Mouse (Mus musculus) monocyte, adult 2 months (primary cell): ENCODE data around the gene Lyrm7.

Experiments
- DNase-seq, 2 experiments: peaks; one replicate each; pipeline ENCODE4 v3.0.0; 2022; ENCODE audit warnings: low spot score in 2 of 2, low read depth in 1 of 2

Gene Lyrm7

DNA sequence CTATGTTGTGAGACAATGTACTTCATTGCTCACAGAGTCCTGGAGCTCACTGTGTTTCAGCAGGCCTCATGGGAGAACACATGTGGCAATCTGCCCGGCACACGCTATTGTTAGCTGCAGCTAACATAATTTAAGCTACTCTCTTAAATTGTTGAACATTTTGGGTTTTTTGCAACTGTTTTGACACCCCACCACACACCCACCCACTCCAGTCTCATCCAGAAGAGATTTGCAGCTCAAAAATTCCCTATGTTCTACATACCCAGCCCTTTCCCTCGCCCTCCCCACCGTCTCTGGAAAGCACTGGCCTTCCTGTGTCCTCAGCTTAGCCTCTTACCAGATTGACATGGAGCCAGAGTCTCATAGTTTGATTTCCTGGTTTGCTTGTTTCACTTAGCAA, 55.5 kb downstream of the Lyrm7 start:
- no peak for DNase-seq

GRCm38 (mm10) chr11:54802621-54803020, 58.1 kb downstream of the Lyrm7 start:
- no peak for DNase-seq

GRCm38 (mm10) chr11:54801791-54802558, 58.7 kb downstream of the Lyrm7 start:
- peak; percentile 75 for DNase-seq

DNA sequence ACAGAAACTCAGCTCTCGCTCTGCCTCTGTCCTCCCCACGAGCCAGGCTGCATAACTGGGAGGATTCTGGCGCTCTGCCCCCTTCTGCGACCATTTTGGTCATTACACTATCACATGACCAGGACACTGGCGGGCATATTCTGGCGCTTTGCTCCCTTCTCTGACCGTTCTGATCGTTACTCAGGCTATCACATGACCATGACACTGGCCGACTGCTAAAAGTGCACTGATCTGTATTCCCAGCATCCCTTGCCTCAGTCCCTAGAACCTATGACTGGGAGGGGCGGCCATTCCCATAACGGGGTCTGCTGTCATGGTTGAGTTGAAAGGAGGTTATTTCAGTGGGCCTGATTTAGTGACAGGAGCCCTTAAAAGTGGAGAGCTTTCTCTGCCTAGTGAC, 64.2 kb downstream of the Lyrm7 start:
- DNase-seq = no peak

GRCm38 (mm10) chr11:54794678-54795077, 66.0 kb downstream of the Lyrm7 start:
- DNase-seq = no peak

GRCm38 (mm10) chr11:54793173-54793572, 67.5 kb downstream of the Lyrm7 start:
- DNase-seq = no peak

DNA sequence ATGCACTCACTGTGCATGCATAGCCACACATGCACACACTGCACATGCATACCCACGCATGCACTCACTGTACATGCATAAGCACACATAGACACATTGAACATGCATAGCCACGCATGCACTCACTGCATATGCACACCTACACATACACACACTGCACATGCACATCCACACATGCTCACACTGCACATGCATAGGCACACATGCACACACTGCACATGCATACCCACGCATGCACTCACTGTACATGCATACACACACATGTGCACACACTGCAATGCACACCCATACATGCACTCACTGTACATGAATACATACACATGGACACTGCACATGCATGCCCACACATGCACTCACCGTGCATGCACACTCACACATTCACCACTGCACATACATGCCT, 69.3 kb downstream of the Lyrm7 start:
- DNase-seq = no peak

DNA sequence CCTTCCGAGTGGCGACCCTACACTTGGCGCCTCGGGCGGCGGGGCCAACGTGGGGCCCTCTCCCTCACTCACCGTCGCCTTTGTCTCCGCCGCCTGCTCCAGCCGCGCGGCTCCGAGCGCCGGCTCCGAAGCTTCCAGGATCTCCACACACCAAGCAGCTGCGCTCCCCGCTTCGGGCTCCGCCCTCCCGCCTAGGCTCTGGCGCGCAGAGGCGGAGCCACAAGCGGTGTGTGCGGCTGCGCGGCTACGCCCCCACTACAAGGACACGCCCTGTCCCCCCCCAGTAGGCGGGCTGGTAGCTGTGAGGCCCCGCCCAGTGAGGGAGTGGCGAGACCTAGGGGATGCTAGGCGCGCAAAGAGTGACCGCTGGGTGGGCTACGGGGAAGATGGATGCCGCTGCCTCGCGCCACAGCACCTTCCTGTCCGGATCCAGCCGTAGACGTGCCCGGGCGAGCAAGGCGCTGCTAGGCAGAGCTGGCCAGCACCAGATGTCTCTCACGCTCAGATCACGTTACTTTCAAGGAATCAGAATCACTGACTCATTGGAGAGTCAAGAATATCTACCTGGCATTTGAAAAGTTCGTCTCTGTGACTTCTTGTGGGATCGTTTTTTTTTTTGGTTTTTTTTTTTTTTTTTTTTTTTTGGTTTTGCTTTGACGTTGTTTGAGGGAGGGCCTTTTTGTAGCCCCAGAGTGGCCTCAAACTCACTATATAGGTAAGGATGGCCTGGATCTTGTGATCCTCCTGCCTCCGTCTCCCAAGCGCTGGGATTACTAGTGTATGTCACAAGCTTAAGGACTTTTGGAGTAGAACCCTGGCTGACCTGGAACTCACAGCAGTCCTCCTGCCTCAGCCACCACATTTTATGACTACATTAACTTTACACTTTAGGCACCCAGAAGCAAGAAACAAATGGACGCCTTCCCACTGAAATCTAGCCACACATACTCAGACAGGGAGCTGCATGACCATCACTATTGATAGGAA, 72.9 kb downstream of the Lyrm7 start, which contains the start of gene Cdc42se2:
Gene Cdc42se2, minus strand, starts transcription at position 188 of the 987 bp plus-strand sequence.
- DNase-seq = peak; percentile 90 to 96

GRCm38 (mm10) chr11:54786858-54787487, 73.7 kb downstream of the Lyrm7 start:
- peak; percentile 18 to 47 for DNase-seq

DNA sequence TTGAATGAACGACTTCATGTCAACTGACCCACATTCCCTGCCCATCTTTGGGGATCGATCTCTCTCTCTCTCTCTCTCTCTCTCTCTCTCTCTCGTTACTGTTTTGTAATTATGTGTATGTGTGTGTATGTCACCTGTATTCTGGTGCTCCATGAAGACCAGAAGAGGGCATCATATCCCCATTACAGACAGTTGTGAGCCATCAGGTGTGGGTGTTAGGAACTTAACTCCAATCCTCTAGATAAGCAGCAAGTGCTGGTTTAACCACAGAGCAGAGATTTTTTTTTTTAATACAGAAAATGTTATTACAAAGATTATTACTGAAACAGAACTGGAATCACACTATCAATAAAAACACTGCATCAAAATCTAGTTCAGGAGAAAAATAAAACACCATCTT, 75.2 kb downstream of the Lyrm7 start:
- DNase-seq = no peak

DNA sequence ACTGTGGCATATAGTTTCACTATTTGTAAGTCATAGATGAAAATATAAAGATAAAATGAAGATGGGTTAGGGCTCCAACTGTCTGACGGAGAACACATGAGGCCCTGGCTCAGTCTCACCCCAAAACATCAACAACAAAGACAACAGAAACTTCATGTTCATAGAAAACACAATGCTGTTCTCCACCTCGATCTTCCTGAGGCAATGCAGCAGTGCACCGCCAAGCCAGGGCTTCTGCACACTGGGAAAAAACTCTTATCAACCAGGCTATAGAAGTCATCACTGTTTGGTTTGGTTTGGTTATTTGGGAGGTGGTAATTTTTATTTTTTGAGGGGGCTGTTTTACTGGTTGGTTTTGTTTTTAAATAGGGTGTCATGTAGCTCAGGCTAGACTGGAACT, 76.3 kb downstream of the Lyrm7 start:
- DNase-seq = no peak

DNA sequence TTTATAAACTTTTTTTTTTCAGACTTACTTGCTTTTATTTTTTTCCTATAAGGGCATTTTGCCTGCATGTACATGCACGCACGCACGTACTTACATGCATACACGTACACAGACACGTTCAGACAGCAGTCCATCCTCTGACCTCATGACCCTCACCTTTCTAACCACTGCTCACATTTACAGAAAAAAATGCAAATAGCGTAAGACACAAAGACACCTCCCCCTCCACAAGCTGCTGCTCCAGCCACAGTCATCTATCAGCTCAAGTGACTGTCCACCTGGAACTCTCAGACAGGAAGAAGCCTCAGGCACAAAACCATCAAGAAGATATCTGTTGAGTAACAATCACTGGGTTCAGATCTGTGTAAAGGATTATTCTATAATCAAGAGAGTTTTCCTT, 78.5 kb downstream of the Lyrm7 start:
- DNase-seq = no peak

GRCm38 (mm10) chr11:54779946-54780345, 80.8 kb downstream of the Lyrm7 start:
- no peak for DNase-seq

DNA sequence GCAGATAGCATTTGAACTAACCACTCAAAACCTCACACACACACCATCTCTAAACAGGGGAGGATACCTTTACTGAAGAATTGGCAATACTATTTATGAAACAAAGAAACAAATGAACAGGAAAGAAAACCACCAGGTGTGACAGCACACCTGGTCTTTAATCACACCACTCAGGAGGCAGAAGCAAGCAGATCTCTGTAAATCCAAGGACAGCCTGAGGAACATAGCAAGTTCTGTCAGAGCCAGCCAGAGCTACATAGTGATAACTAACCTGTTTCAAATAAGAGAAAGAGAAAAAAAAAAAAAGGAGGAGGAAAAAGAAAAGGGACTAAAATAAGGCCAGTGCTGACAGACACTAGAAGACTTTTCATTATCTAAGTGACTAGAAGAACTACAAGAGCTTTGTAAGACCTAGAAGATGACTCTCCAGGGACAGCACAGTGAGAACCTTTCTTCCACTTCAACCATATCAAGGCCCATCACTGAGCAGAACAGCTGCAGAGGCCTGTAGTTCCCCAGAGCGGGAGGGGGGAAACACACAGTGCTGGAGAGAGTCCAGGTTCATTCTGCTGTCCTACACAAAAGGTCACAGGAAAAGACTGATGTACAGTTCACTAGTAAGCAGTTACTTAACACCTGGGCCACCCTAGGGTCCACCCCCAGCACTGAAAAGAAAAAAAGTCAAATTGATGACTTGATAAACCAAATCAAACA, 82.4 kb downstream of the Lyrm7 start:
- DNase-seq = no peak

DNA sequence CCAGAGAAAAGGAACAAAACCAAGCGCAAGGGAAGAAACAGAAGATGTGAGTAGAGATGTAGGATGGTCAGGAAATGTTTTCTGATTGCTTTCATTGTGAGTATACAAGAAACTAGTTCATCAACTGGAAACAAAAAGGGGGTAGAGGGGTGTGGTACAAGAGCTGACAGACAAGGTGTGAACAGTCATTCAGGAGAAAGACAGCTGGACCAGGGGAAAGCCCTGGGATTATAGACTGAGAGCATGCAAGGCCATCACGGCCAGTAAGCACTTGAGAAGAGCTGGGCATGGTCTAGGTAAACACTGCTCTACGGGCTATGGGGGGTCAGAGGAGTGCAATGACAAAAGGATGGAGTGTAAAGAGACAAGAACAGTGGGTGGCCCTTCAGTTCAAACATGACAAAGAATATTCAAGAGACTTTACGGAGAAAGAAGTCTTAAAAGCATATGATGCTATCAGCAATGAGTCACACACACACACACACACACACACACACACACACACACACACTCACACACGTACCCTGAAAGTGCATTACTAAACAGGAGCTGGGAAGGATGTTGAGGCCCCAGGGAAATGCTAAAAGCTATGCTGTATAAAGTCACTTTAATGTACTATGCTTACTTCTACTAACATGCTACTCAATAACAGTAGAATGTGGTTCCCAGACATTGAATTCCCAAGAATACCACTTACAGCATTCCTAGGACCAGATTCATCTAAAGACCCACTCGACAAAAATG, 83.2 kb downstream of the Lyrm7 start:
- DNase-seq = no peak
